Mouse (Mus musculus): ENCODE results near the gene Rapgefl1. TPM values are rescaled to one million over a fixed set of nuclear protein-coding genes. Genes with fewer than 3 reads are reported as not detected.
A peak's percentile ranks its signal among the peaks of the same experiment; 100 is the strongest.

Gene Rapgefl1
- polyA plus RNA-seq, 1 experiment from 2014 or later = 5.8 TPM

DNA sequence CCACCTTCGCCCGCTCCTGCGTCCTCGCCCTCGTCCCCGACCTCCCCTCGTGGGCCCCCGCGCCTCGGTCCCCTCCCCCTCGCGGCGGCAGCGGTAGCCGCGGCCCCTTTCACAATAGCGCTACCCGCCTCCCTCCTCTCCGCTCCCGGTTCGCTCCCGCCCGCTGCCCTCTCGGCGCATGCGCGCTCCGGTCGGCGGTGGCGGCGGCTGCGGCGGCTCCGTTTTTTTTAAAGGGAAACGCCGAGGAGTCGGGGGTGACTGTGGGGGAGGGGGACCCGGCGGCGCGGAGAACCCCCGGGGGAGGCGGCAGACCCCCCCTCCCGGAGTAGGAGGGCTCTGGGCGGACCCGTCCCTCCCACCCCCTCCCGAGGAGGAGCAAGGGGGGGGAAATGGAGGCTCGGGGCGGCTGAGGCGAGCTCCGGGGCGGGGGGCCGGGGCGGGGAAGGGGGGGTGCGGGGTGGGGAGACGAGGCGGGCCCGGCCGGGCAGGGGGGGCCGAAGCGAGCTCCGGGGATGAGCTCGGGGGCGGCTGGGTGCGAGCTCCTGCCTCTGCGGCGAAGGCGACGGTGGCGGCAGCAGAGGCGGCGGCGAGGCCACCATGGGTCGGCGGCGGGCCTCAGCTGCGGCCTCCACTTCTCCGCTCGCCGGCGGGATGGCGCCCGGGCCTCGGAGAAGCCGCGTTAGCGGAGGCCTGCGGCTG is 41.4 kb upstream of the Rapgefl1 start, which contains the start of gene Msl1:
Msl1 (plus strand) TSS at position 502 of the 699 bp plus-strand sequence.
- under 1% methylated on average over 69 of the region's 89 CpGs for WGBS

DNA sequence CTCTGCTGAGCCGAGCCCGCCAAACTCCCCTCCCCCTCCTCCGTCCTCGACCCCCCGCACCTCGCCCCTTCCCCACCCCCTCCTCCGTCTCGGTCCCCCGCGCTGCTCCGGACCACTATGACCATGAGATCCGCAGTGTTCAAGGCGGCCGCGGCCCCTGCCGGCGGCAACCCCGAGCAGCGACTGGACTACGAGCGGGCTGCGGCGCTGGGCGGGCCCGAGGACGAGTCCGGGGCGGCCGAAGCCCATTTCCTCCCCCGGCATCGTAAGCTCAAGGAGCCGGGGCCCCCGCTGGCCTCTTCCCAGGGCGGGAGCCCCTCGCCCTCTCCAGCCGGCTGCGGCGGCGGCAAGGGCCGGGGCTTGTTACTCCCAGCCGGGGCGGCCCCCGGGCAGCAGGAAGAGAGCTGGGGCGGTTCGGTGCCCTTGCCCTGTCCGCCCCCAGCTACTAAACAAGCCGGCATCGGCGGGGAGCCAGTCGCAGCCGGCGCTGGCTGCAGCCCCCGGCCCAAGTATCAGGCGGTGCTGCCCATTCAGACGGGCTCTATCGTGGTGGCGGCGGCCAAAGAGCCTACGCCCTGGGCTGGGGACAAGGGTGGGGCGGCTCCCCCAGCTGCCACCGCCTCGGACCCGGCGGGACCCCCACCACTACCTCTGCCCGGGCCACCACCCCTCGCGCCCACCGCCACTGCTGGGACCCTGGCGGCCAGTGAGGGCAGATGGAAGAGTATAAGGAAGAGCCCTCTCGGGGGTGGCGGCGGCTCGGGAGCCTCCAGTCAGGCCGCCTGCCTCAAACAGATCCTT is 40.7 kb upstream of the Rapgefl1 start:
- H3K27me3 ChIP-seq = no peaks in the 10 kb centered on the region
- 0% methylated on average over 64 of the region's 74 CpGs for WGBS
- peak overlapping the region; percentile 100 for H3K27ac ChIP-seq
- peaks cover 53% of the 10 kb centered on the region for H3K4me1 ChIP-seq (replicated peaks)
- H3K9ac ChIP-seq (replicated peaks) = peak overlapping the region; percentile 100
- peaks cover 20% of the 10 kb centered on the region for H3K36me3 ChIP-seq
- peak; percentile 61 for ATAC-seq
- H3K4me2 ChIP-seq (replicated peaks) = peak overlapping the region; percentile 99
- peak overlapping the region; percentile 100 for H3K4me3 ChIP-seq (replicated peaks)
- no peaks in the 10 kb centered on the region for H3K9me3 ChIP-seq

More for the DNA sequence above, 41.4 kb upstream of the Rapgefl1 start, which contains the start of gene Msl1:
- peak within 1 kb of the TSS; percentile 99 for H3K4me2 ChIP-seq (replicated peaks)
- H3K4me3 ChIP-seq (replicated peaks) = peak within 1 kb of the TSS; percentile 100
- peak; percentile 60 for ATAC-seq
- peak within 1 kb of the TSS; percentile 100 for H3K9ac ChIP-seq (replicated peaks)
- no peaks in the 10 kb centered on the region for H3K9me3 ChIP-seq
- peak within 1 kb of the TSS; percentile 100 for H3K27ac ChIP-seq
- H3K4me1 ChIP-seq (replicated peaks) = peaks cover 47% of the 10 kb centered on the region
- H3K27me3 ChIP-seq = no peaks in the 10 kb centered on the region
- H3K36me3 ChIP-seq = peaks cover 12% of the 10 kb centered on the region

DNA sequence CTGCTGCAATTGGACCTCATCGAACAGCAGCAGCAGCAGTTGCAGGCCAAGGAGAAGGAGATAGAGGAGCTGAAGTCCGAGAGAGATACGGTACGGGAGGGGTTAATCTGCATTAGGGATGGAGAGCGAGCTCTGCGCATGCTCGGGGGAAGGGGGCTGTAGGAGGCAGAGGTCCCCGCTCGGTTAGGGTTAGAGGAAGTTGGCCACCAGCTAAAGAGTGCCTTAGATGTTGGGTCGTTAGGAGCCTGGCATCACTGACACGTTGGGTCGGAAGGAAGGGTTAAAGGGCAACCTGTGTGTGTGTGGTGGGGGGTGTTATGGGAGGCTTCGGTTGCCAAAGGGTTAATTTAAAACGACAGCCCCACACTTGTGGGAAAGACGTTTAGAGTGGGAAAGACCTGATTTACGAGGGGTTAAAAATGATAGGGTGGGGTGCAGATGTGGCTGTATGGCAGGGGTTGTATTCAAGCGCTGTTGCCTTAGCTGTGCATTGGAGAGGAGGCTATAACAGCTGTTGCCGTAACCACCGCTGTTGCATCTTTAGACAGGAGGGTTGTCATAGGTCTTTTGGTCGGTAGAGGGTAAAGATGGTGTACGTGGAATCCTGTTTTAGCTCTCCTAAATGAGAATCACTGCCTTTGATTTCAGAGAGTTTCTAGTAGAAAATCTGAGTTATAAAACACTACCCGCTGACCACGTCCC is 39.9 kb upstream of the Rapgefl1 start:
- 3% methylated on average over 23 of the region's 23 CpGs for WGBS
- peaks cover 58% of the 10 kb centered on the region for H3K4me1 ChIP-seq (replicated peaks)
- peaks cover 27% of the 10 kb centered on the region for H3K36me3 ChIP-seq

DNA sequence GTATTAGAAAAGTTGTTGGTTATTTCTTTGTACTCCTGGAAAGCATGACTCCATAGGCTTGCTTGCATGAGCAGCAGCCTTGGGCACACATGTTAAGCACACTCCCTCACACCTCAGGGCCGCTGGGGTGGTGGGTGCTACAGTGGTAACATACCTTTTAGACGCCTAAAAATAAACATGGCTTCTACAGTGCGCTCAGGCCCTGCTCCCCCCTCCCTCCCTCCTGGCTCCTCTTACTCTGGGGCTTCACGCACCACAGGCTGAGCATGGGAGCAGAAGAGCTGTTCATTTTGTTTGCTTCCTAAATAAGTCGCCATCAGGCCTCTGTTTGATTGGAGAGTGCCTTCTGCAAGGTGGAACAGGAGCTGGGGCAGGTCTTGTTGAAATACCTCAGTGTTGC is 39.3 kb upstream of the Rapgefl1 start:
- H3K27ac ChIP-seq = peak overlapping the region; percentile 49; the same call in 1 of the 2 replicates

More for the DNA sequence above, 39.9 kb upstream of the Rapgefl1 start:
- Histone ChIP-seq H3K27ac (peak overlapping the region; percentile 100), H3K9me3 (no peaks in the 10 kb centered on the region), H3K4me2 (replicated peaks) (peak overlapping the region; percentile 99), H3K4me3 (replicated peaks) (peak overlapping the region; percentile 100), H3K27me3 (no peaks in the 10 kb centered on the region), H3K9ac (replicated peaks) (peak overlapping the region; percentile 100)
- peak; percentile 72 for ATAC-seq

GRCm38 (mm10) chr11:98797909-98798308 is 38.7 kb upstream of the Rapgefl1 start:
- Histone ChIP-seq H3K27ac (peak overlapping the region; percentile 49; the same call in 1 of the 2 replicates), H3K4me1 (replicated peaks) (peaks cover 48% of the 10 kb centered on the region), H3K36me3 (peaks cover 39% of the 10 kb centered on the region), H3K27me3 (no peaks in the 10 kb centered on the region), H3K9me3 (no peaks in the 10 kb centered on the region), H3K9ac (replicated peaks) (peak overlapping the region; percentile 100), H3K4me2 (replicated peaks) (peak overlapping the region; percentile 99), H3K4me3 (replicated peaks) (peak overlapping the region; percentile 100)
- WGBS = 54% methylated on average over 4 of the region's 4 CpGs
- no peak for ATAC-seq

More for the DNA sequence above, 39.3 kb upstream of the Rapgefl1 start:
- H3K4me1 ChIP-seq (replicated peaks) = peaks cover 54% of the 10 kb centered on the region
- H3K9me3 ChIP-seq = no peaks in the 10 kb centered on the region
- peak overlapping the region; percentile 99 for H3K4me2 ChIP-seq (replicated peaks)
- H3K4me3 ChIP-seq (replicated peaks) = peak overlapping the region; percentile 100
- ATAC-seq = no peak
- H3K27me3 ChIP-seq = no peaks in the 10 kb centered on the region
- 13% methylated on average over 5 of the region's 5 CpGs for WGBS
- H3K9ac ChIP-seq (replicated peaks) = peak overlapping the region; percentile 100
- H3K36me3 ChIP-seq = peaks cover 33% of the 10 kb centered on the region

DNA sequence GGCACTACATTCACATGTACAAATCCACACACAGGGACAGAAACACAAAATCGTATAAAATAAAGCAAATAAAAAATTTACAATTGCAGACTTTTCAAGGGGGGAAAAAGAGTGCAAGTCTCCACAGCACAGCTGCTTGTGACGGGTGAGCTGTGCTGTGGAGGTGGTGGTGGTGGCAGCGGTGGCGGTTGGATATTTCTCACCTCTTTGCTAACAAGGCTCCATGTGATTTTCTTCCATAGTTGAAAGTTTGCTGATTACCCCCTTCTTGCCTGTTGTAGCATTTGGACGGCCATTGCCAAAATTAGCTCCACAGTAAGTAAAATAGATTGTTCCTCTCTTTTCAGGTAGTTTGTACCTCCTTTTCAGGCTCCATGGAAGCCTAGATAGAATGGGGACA is 32.0 kb upstream of the Rapgefl1 start, which contains the start of gene Casc3:
Casc3 (plus strand) TSS at position 301 of the 400 bp plus-strand sequence.
- Histone ChIP-seq H3K27ac (no peak within 1 kb of the TSS), H3K9ac (replicated peaks) (no peak within 1 kb of the TSS), H3K9me3 (no peaks in the 10 kb centered on the region), H3K4me2 (replicated peaks) (no peak within 1 kb of the TSS), H3K36me3 (peaks cover 80% of the 10 kb centered on the region), H3K27me3 (no peaks in the 10 kb centered on the region), H3K4me1 (replicated peaks) (peaks cover 19% of the 10 kb centered on the region), H3K4me3 (replicated peaks) (no peak within 1 kb of the TSS)
- ATAC-seq = no peak
- 94% methylated on average over 5 of the region's 5 CpGs for WGBS

DNA sequence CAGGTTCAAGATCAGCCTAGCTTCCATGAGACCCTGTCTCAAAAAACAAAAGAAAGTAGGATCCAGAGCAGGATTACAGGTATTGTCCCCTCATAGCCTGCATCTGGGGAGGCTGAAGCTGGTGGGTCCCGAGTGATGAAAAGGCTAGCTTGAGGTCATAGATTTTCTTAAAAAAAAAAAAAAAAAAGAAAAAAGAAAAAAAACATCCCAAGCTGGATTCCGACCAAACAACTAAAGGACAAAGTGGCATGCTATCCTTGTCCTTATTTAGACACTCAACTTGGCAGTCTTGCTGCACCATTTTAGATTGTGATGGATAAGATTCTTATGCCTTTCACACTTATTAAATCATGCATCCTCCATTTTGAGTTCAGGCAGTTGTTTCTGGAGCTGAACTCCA is 28.2 kb upstream of the Rapgefl1 start:
- H3K4me3 ChIP-seq (replicated peaks) = 0 out of 2 replicates have a peak overlapping the region, but pooled peaks have one; percentile 89
- peak overlapping the region; percentile 98; the same call in 1 of the 2 replicates for H3K27ac ChIP-seq
- ATAC-seq = no peak
- peaks cover 60% of the 10 kb centered on the region for H3K36me3 ChIP-seq
- no peaks in the 10 kb centered on the region for H3K9me3 ChIP-seq
- WGBS = 77% methylated on average over 2 of the region's 2 CpGs
- no peaks in the 10 kb centered on the region for H3K27me3 ChIP-seq
- H3K4me1 ChIP-seq (replicated peaks) = peaks cover 28% of the 10 kb centered on the region
- H3K9ac ChIP-seq (replicated peaks) = no peak overlapping the region
- H3K4me2 ChIP-seq (replicated peaks) = peak overlapping the region; percentile 82

DNA sequence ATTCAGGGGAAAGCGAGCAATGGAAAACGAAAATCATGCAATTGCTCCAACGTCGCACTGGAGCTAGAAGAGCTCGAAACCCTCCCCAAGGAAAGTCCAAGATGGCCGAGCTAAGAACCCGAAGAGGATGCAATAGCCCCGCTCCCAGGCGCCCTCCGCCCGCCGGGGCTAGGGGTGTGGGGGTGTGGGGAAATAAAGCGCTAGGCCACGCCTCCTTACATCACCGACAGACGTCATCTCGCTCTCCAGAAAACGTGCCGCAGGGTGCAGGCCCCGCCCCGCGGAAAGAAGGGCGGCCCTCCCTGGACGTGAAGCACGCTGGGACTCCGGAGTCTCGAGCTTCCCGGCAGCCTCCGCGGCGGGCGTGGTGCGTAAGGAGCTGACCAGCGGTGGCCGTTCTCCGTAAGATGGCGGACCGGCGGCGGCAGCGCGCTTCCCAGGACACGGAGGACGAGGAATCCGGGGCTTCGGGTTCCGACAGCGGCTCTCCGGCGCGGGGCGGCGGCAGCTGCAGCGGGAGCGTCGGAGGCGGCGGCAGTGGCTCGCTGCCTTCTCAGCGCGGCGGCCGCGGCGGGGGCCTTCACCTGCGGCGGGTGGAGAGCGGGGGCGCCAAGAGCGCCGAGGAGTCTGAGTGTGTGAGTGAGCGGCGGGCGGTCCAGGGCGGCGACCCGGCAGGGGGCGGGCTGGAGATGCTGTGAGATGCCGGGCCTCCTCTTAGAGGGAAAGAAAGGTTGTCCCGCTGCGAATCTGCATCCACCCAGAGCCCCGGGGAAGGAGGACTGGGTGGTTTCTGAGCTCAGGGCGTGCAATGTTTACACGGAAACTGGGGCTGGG is 26.9 kb upstream of the Rapgefl1 start:
- Histone ChIP-seq H3K27ac (peak overlapping the region; percentile 98), H3K9me3 (no peaks in the 10 kb centered on the region), H3K4me1 (replicated peaks) (peaks cover 28% of the 10 kb centered on the region), H3K36me3 (peaks cover 57% of the 10 kb centered on the region), H3K4me3 (replicated peaks) (peak overlapping the region; percentile 89), H3K9ac (replicated peaks) (peak overlapping the region; percentile 94), H3K27me3 (no peaks in the 10 kb centered on the region), H3K4me2 (replicated peaks) (peak overlapping the region; percentile 82)
- ATAC-seq = peak; percentile 99
- WGBS = under 1% methylated on average over 75 of the region's 84 CpGs

GRCm38 (mm10) chr11:98810686-98811085 is 25.9 kb upstream of the Rapgefl1 start:
- Histone ChIP-seq H3K27ac (peak overlapping the region; percentile 98), H3K9ac (replicated peaks) (peak overlapping the region; percentile 94), H3K4me1 (replicated peaks) (peaks cover 28% of the 10 kb centered on the region), H3K4me2 (replicated peaks) (peak overlapping the region; percentile 82), H3K36me3 (peaks cover 53% of the 10 kb centered on the region), H3K4me3 (replicated peaks) (peak overlapping the region; percentile 89), H3K27me3 (no peaks in the 10 kb centered on the region), H3K9me3 (no peaks in the 10 kb centered on the region)
- 81% methylated on average over 7 of the region's 7 CpGs for WGBS
- ATAC-seq = no peak

DNA sequence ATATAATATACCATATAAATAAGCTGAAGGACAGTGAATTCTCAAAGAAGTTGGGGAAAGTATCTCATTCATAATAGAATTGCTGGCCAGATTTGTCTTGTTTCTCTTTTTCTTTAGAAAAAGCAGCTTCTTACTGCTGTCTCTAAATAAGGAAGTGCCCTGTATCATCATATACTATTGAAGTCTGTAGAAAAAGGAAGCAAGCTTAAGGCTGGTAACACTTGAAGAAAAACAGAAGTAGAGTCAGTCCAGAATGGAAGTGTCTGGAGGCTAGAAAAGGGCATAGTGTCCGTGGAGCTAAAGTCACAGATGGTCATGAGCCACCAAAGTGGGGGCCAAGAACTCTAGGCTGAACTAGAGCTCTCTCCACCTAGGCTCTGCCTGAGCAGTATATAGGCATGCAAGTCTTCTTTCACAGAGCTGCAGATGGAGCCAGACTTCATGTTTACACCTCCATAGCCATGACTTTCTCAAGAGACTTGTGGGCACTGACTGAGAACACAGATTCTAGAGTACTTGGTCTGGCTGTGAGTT is 19.8 kb upstream of the Rapgefl1 start:
- Histone ChIP-seq H3K9ac (replicated peaks) (no peak overlapping the region), H3K27ac (no peak overlapping the region), H3K4me3 (replicated peaks) (no peak overlapping the region), H3K4me2 (replicated peaks) (no peak overlapping the region), H3K4me1 (replicated peaks) (peaks cover 4% of the 10 kb centered on the region), H3K9me3 (no peaks in the 10 kb centered on the region), H3K36me3 (peaks cover 81% of the 10 kb centered on the region), H3K27me3 (no peaks in the 10 kb centered on the region)
- ATAC-seq = no peak
- 96% methylated on average over 1 of the region's 1 CpGs for WGBS

- Histone ChIP-seq H3K4me2 (replicated peaks) (no peak overlapping the region), H3K4me1 (replicated peaks) (no peaks in the 10 kb centered on the region), H3K36me3 (peaks cover 95% of the 10 kb centered on the region), H3K27ac (no peak overlapping the region), H3K4me3 (replicated peaks) (no peak overlapping the region), H3K9ac (replicated peaks) (no peak overlapping the region), H3K27me3 (no peaks in the 10 kb centered on the region), H3K9me3 (no peaks in the 10 kb centered on the region)
- no peak for ATAC-seq
- WGBS = 97% methylated on average over 5 of the region's 5 CpGs
Observed at GRCm38 (mm10) chr11:98820968-98821367, 15.6 kb upstream of the Rapgefl1 start.
